Mouse (Mus musculus) ES-CJ7 (cell line): ENCODE measurements around the gene Mepce.
A peak's percentile ranks its signal among the peaks of the same experiment; 100 is the strongest.

Source experiments
- DNase-seq: peaks from one replicate; pipeline ENCODE4 v3.0.0; 2011; ENCODE audit warnings: low read depth, low spot score

Gene Mepce

GRCm38 (mm10) chr5:137758921-137759534 is 28.4 kb downstream of the Mepce start:
- no peak for DNase-seq

GRCm38 (mm10) chr5:137757887-137758286 is 29.6 kb downstream of the Mepce start:
- no peak for DNase-seq

DNA sequence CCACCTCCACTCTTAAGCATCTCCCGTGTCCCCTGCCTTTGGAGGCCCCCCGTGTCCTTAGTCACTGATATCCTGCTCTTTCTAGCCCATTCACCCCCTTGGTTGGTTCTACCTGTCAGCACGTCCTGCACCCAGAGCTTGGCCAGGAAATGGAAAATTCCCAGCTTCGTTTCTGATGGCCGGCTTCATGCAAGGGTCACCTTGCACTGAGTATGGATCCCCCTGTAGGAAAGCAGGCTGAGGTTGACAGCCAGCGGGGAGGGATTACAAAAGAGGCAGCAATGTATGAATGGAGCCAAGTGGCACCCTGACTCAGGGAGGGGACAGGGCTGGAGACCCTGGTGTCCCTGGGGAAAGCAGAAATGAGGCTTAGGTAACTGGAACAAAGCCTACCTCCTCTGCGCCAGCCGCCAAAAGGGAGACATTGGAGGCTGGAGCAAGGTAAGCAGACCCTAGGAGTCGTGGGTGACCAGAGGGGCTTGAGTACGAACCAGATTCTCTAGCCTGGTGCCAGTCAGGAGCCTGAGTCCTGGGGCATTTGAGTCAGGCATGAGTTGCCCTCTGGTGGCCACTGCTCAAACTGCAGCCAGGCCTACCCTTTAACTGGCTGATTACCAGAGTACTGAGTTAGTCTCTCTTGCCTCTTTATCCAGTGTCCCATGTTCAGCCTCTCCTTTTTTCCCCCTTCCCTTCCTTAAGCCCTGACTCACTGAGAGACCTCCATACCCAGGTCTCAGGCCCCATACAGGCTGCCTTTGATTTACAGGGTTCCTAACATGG is 30.4 kb downstream of the Mepce start:
- DNase-seq, result peak; percentile 85

DNA sequence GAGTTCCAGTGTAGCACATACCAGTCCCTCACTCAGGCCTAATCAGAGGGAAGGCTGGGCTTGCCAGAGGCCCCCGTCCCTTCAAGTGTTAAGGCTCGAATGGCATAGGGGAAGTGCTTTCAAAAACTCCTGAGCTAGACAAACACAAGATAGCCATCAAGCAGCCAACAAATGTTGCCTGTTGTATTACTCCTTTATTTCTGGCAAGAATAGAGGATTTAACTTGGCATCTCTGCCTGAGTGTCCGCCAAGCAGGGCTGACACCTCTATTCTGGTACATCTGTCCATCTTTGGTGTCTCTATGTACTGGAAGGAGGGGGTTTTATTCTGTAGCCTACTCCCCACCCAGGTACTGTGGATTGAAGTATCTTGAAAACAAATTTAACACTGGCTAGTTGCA is 31.3 kb downstream of the Mepce start:
- DNase-seq, result no peak

DNA sequence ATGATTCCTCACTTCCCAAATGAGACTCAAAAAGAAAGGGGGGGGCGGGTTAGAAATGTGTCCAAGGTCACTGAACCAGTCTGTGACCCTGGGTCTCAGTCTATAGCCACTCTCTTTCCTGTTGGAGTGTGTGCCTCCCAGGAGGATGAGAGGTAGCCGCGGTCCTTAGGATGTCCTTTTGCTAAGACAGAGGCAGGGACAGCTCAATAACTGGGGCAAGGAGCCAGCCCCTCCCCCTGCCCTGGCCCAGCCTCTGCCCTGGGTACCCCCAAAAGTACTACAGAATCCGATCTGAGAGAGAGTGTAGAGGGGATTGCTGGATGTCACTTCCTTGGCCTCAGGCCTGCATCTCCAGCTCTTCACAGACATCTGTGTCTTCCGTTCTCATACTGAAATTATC is 32.0 kb downstream of the Mepce start:
- no peak for DNase-seq

DNA sequence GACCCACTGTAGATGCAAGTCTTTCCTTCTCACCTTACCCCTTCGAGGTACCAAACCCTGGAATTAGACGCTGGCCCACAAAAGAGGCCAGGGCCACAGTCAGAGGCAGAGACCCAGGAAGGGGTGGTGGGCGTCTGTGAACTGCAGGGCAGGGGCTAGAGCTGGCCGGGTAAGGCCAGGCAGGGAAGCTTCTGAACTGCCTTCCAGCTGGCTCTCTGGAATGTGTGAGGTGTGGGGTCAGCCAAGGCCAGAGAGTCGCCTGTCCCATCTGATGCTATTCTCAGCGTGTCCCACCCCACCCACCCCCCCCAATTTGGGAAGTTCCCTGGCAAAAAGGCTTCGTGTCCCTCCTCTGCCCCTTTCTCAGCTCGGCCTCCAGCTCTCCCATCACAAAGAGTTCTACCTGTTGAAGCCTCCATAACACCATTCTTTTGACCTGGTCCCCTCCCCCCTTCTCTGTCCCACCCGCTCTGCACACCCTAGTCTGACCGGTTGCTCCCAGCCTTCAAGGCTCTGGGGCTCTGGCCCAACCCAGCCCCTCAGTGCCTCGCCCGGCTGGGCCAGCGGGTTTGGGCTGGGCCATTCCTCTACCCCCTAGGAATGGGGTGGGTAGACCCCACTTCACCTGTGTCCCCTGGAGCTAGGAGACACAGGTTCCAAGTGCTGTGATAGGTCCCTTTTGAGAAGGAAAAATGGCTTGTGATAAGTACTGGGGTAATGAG is 34.2 kb downstream of the Mepce start:
- DNase-seq, result no peak

DNA sequence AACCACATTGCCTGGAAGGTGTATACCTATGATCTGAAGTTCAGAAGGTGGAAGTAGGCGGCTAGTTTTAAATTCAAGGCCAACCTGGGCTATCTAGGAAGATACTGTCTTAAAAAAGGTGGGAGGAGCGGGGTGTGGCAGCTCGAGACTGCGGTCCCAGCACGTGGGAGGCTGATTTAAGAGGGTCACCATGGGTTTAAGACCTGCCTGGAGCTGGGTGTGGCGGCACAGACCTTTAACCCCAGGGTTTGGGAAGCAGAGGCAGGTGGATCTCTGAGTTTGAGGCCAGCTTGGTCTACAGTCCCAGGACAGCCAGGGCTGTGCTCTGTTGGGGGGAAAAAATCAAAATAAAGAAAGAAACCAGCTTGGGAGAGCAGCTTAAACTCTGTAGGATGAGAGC is 35.5 kb downstream of the Mepce start:
- DNase-seq, result no peak

DNA sequence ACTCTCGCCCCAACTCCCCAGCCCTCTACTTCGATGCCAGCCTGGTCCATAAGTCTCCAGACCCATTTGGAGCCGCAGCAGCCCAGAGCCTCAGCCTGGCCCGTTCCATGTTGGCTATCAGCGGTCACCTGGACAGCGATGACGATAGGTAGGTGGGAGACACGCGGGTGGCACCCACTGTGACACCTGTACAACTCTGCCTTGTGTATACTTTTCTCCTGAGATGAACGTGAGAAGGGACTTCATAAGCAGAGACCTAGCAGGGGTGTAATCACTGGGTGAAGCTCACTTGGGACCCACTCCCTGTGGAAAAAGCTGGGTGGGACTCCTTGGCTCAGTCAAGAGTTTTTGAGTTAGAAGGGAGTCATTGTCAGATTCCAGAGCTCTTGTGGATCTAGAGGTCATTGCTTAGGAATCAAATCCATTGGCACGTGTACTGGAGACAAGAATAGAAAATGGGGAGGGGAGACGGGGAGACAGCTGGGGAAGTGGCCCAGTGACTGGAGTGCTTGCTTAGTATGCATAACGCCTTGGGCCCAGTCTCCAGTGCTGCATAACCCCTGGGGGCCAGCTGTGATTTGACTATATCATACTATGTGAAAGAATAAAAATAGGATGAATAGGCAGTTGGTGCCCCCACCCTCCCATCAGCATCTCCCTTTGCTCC is 36.1 kb downstream of the Mepce start:
- no peak for DNase-seq

DNA sequence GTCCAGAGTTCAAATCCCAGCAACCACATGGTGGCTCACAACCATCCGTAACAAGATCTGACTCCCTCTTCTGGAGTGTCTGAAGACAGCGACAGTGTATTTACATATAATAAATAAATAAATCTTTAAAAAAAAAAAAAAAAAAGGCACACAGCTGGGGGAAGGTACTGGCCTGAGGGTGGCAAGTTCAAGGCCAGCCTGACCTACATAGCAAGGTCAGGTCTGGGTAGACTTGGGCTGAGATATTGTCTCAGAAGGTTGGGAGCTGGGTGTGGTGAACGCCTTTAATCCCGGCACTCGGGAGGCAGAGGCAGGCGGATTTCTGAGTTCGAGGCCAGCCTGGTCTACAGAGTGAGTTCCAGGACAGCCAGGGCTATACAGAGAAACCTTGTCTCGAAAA is 37.2 kb downstream of the Mepce start:
- DNase-seq, result peak; percentile 66

GRCm38 (mm10) chr5:137749196-137749836 is 38.1 kb downstream of the Mepce start:
- peak; percentile 69 for DNase-seq

DNA sequence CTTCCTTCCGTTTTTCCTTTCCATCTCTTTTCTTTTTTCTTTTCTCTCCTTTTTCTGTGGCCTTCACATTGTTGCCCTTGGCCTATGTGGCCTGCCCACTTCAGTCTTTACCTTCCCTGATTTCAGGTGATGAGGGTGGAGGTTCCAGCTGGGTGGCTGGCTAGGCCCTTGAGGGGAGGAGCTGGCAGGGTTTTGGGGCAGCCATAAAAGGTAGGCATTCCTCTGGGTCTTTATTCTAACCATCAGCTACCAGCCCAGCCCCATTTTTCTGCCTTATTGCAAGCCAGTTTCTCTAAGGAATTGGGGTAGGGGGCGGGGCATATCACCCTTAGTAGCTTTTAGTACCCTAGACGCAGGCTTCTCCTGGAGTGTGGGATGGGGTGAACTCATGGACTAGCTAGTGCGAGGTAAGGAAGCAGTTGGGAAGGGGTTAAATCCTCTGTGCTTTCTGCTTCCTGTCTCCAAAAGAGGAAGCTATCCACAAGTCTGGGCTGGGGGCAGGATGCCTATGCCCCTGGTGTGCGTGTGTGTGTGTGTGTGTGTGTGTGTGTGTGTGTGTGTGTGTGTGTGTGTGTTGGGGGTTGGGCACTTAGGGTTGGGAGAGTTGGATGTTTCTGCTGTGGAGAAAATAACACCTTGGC is 39.2 kb downstream of the Mepce start:
- DNase-seq, result no peak

GRCm38 (mm10) chr5:137747326-137747961 is 40.0 kb downstream of the Mepce start:
- DNase-seq, result no peak

DNA sequence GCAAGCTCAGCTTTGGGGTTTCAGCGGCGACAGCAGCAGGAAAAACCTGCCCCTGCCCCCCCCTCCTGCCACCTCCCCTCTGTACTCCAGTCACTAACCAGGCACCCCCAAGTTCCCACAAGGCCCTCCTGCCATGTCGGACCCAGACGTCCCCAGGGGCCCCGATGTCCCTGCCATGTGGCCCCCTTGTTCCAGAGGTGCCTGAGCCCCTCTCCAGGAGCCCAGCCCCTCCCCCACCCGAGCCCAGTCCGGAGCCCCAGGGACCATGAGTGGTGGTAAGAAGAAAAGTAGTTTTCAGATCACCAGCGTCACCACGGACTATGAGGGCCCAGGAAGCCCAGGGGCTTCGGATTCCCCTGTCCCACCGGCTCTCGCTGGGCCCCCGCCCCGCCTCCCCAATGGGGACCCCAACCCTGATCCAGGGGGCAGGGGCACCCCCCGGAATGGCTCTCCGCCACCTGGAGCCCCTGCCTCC is 40.6 kb downstream of the Mepce start:
- DNase-seq, result no peak

DNA sequence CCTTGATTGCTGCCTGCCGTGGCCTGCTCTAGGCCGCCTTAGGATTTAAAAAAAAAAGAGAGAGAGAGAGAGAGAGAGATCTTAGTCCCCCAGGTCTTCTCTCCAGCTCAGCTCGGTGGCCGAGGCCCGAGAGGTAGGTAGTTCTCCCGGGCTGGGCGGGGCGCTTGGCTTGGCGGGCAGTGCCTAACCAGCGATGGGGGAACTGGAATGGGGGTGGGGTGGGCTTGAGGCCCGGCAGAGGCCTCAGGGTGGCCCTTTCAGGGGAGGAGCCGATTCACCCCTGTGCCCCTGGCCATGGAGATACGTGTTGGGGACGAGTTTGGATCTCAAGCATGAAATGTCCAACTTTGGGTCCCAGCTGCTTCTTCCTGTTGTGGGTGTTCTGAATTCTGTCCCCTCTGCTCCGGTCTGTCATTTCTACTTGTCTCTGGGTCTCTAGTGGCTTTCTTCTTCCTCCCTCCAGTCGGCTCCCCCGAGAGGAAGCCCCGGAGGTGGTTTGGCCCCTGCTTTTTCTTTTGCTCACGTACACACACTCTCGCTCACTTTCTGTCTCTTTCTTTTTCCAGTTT is 41.1 kb downstream of the Mepce start:
- DNase-seq, result no peak

GRCm38 (mm10) chr5:137745214-137746171 is 42.0 kb downstream of the Mepce start, which contains the start of gene Tsc22d4:
TSS of gene Tsc22d4 (plus strand) at chr5:137745730.
- peak; percentile 98 for DNase-seq

GRCm38 (mm10) chr5:137744197-137744596 is 43.3 kb downstream of the Mepce start:
- DNase-seq, result no peak

DNA sequence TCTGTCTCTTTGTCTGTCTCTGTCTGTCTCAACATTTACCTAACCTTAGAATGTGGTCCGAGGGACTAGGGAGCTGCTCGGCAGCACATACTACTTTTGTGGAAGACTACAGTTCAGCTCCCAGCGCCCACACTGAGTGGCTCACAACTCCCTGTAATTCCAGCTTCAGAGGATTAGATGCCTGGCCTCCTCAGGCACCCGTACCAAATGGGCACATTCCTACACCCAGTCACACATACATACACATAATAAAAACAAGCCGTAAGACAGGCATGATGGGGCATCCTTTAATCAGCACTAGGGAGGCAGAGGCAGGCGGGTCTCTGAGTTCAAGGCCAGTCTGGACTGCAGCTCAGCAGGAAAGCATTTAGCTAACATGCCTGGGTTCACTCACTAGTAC is 44.6 kb downstream of the Mepce start:
- no peak for DNase-seq

- DNase-seq, result peak; percentile 77
Observed at GRCm38 (mm10) chr5:137742048-137742447, 45.4 kb downstream of the Mepce start.
